ENCODE assay signal across 14 mouse cellular contexts in the genomic region with DNA sequence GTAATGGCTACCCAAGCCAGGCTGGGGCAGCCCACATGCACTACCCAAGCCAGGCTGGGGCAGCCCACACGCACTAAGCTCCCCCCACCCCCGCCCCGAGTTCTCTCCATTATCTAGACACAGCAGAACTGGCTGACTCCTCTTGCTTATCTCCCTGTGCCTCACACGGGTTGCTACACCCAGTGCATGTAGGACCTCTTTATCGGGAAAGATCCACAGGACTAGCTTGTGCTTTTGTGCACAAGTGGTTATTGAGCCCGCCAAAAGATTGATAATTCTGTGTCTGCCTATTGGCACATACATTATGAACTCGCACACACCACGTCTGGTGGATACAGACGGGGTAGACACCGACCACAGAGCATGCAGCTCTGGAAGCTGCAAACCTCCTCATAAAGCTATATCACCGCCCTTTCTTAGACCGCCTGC. TPM values are rescaled to one million over a fixed set of nuclear protein-coding genes. Genes with fewer than 3 reads are reported as not detected.
DNase-seq lines count a peak whose midpoint lies in the region; ATAC-seq and TF ChIP-seq lines count a peak whose summit lies in the region.
"Had no signal": no experiment of that assay in that cellular context is flagged by ENCODE, and none has a peak within 500 bp of the region (broad histone marks: within the 10 kb centered on the region; RNA-seq: fewer than 3 reads in every experiment).

No protein-coding gene starts in this region.

- no peak overlapping the region for H3K4me3 ChIP-seq in hindbrain, embryonic 10.5 days
- no peak overlapping the region for H3K4me3 ChIP-seq in hindbrain, embryonic 12.5 days
- peak overlapping the region; percentile 13; the same call in 1 of the 2 replicates for H3K4me3 ChIP-seq in G1E (ENCODE audit: low read depth, low read length)
- peak overlapping the region in 1 of 2 experiments; percentile 29; a peak in 2 of 4 replicates for H3K4me3 ChIP-seq in liver, embryonic 14.5 days (ENCODE audit: insufficient read depth in 1 of 2, low read depth in 2 of 2, low read length in 2 of 2)
- H3K4me3 ChIP-seq: embryonic facial prominence, embryonic 12.5 days; limb, embryonic 12.5 days had no signal

- no peak for DNase-seq in hindbrain, embryonic 10.5 days (ENCODE audit: low spot score)
- DNase-seq in G1E (ENCODE audit: low spot score), result peak; percentile 89
- DNase-seq in c-Kit-positive CD71-positive TER-119-positive erythroid progenitor cells, embryonic 14.5 days (ENCODE audit: low spot score), result peak; percentile 94
- peak; percentile 96 to 97 (median 97) for DNase-seq in liver, embryonic 14.5 days (ENCODE audit: low read depth in 3 of 3, low spot score in 3 of 3)
- DNase-seq in layer of hippocampus, postnatal 25 days (ENCODE audit: extremely low spot score in 1 of 2, low spot score in 1 of 2), result no peak
- DNase-seq in left cerebral cortex, postnatal 25 days (ENCODE audit: low spot score in 2 of 2), result no peak
- no peak for DNase-seq in cerebellum, adult 11 months
- DNase-seq: adrenal gland, postnatal 14 days; kidney, postnatal 4 days; thymus, postnatal 4 days had no signal

- intact Hi-C loops in left cerebral cortex, postnatal 25 days (cut with DNase I), result no loop called here

- H3K4me2 ChIP-seq in hindbrain, embryonic 12.5 days (replicated peaks), result no peak overlapping the region
- H3K4me2 ChIP-seq in liver, embryonic 14.5 days (ENCODE audit: low read depth), result peak overlapping the region; percentile 80
- H3K4me2 ChIP-seq: embryonic facial prominence, embryonic 12.5 days; limb, embryonic 12.5 days had no signal

- H3K36me3 ChIP-seq in hindbrain, embryonic 10.5 days, result no peaks in the 10 kb centered on the region
- no peaks in the 10 kb centered on the region for H3K36me3 ChIP-seq in hindbrain, embryonic 12.5 days
- peaks cover 51% of the 10 kb centered on the region for H3K36me3 ChIP-seq in G1E (replicated peaks)
- peaks cover 29% of the 10 kb centered on the region for H3K36me3 ChIP-seq in liver, embryonic 14.5 days (replicated peaks; ENCODE audit: control insufficient read depth, insufficient read depth, low read depth)
- H3K36me3 ChIP-seq: embryonic facial prominence, embryonic 12.5 days; limb, embryonic 12.5 days had no signal

- TF ChIP-seq EP300 in liver, embryonic 14.5 days (IDR thresholded peaks at IDR 0.05; ENCODE audit: low read depth), result peak; percentile 99

- no peaks in the 10 kb centered on the region for H3K9me3 ChIP-seq in hindbrain, embryonic 10.5 days
- H3K9me3 ChIP-seq in hindbrain, embryonic 12.5 days (replicated peaks), result no peaks in the 10 kb centered on the region
- no peaks in the 10 kb centered on the region for H3K9me3 ChIP-seq in G1E (replicated peaks)
- no peaks in the 10 kb centered on the region for H3K9me3 ChIP-seq in liver, embryonic 14.5 days (ENCODE audit: control insufficient read depth, low read length)
- H3K9me3 ChIP-seq: embryonic facial prominence, embryonic 12.5 days; limb, embryonic 12.5 days had no signal

- peak overlapping the region; percentile 41; the same call in 1 of the 2 replicates for H3K27ac ChIP-seq in hindbrain, embryonic 10.5 days
- no peak overlapping the region for H3K27ac ChIP-seq in hindbrain, embryonic 12.5 days
- peak overlapping the region; percentile 96 for H3K27ac ChIP-seq in liver, embryonic 14.5 days
- H3K27ac ChIP-seq: embryonic facial prominence, embryonic 12.5 days; limb, embryonic 12.5 days had no signal

- H3K27me3 ChIP-seq in hindbrain, embryonic 10.5 days (ENCODE audit: insufficient read depth, poor library complexity, severe bottlenecking), result no peaks in the 10 kb centered on the region
- H3K27me3 ChIP-seq in hindbrain, embryonic 12.5 days, result no peaks in the 10 kb centered on the region
- no peaks in the 10 kb centered on the region for H3K27me3 ChIP-seq in G1E (ENCODE audit: insufficient read depth, low read length)
- no peaks in the 10 kb centered on the region for H3K27me3 ChIP-seq in liver, embryonic 14.5 days (ENCODE audit: control insufficient read depth, insufficient read depth, low read length)

- ATAC-seq in hindbrain, embryonic 12.5 days (ENCODE audit: low FRiP score), result no peak
- ATAC-seq in G1E (ENCODE audit: extremely low read depth, insufficient number of reproducible peaks, low FRiP score, poor library complexity, severe bottlenecking), result peak; percentile 80
- peak; percentile 86 for ATAC-seq in liver, embryonic 14.5 days (ENCODE audit: insufficient read depth)
- ATAC-seq: midbrain, embryonic 16.5 days had no signal

- 83% methylated on average over 12 of the region's 12 CpGs for WGBS in hindbrain, embryonic 10.5 days
- 82% methylated on average over 12 of the region's 12 CpGs for WGBS in hindbrain, embryonic 12.5 days
- WGBS in liver, embryonic 14.5 days (ENCODE audit: insufficient replicate concordance), result 14% methylated on average over 12 of the region's 12 CpGs

- TF ChIP-seq CTCF in G1E (IDR thresholded peaks at IDR 0.05; ENCODE audit: low read depth, low read length), result no peak
- TF ChIP-seq CTCF in liver, embryonic 14.5 days (IDR thresholded peaks at IDR 0.05; ENCODE audit: low read depth), result no peak

- H3K9ac ChIP-seq in hindbrain, embryonic 12.5 days, result no peak overlapping the region
- peak overlapping the region; percentile 80 for H3K9ac ChIP-seq in liver, embryonic 14.5 days (replicated peaks)
- H3K9ac ChIP-seq: embryonic facial prominence, embryonic 12.5 days; limb, embryonic 12.5 days had no signal

- peaks cover 37% of the 10 kb centered on the region for H3K4me1 ChIP-seq in hindbrain, embryonic 10.5 days (replicated peaks)
- 0 out of 2 replicates have a peak, but pooled peaks cover 3% of the 10 kb centered on the region for H3K4me1 ChIP-seq in hindbrain, embryonic 12.5 days
- peaks cover 95% of the 10 kb centered on the region for H3K4me1 ChIP-seq in G1E (ENCODE audit: insufficient read depth, low read depth, low read length)
- peaks cover 87% of the 10 kb centered on the region in 2 experiments for H3K4me1 ChIP-seq in liver, embryonic 14.5 days (replicated peaks; ENCODE audit: control insufficient read depth in 2 of 2, insufficient read depth in 2 of 2, low read length in 1 of 2)

RNA-seq across cellular contexts. Expression of a gene that starts 36.5 kb away (rescaled TPM):
- polyA plus RNA-seq in hindbrain, embryonic 10.5 days (2016; fragmentation: Nextera tagmentation; extraction: Ambion mirVana), result 4.8 TPM in 2 replicates
- 3.3 and 4.2 TPM in 2 replicates for polyA plus RNA-seq in hindbrain, embryonic 12.5 days (2016; fragmentation: Nextera tagmentation; extraction: Ambion mirVana)
- total RNA-seq in G1E (2014; fragmentation: Nextera tagmentation) (151 and 231 TPM in 2 replicates), G1E (2017) (64.1 and 78.7 TPM in 2 replicates)
- polyA plus RNA-seq in G1E (2012), result 158 and 169 TPM in 2 replicates
- 35.4 and 39.7 TPM in 2 replicates for polyA plus RNA-seq in liver, embryonic 14.5 days (2012; rRNA removed)
- polyA plus RNA-seq in liver, embryonic 14.5 days (2014; fragmentation: Nextera tagmentation; extraction: Ambion mirVana), result 59.4 and 70.4 TPM in 2 replicates
- 100 to 1,000 TPM; 119 to 124 TPM for total RNA-seq in layer of hippocampus, postnatal 25 days (2021)
- 10 to 100 TPM; 75.3 to 82.1 TPM for total RNA-seq in left cerebral cortex, postnatal 25 days (2021)

Comparison
In these comparisons a context has a peak if more than half of its experiments do, and no peak if none do; other contexts are left out.
1. DNase-seq: peak in G1E (single experiment), c-Kit-positive CD71-positive TER-119-positive erythroid progenitor cells, embryonic 14.5 days (single experiment) and liver, embryonic 14.5 days (3 of 3); none in hindbrain, embryonic 10.5 days (single experiment), layer of hippocampus, postnatal 25 days (0 of 2), left cerebral cortex, postnatal 25 days (0 of 2) and cerebellum, adult 11 months (single experiment).